Mouse (Mus musculus) thymus, adult 2 months (tissue): ENCODE measurements around the gene Dkkl1.

Experiments used
- CTCF ChIP-seq: fragments of 200-500 bp; IDR thresholded peaks from 2 replicates; pipeline ENCODE4 v1.5.1; 2012; ENCODE audit warnings: mild to moderate bottlenecking, control low read depth, low read length, moderate library complexity, borderline replicate concordance; ENCODE audit not compliant: control insufficient read depth, poor library complexity, insufficient read depth; ENCODE audit errors: extremely low read depth
- POLR2A ChIP-seq: fragments of 200-500 bp; IDR thresholded peaks from 2 replicates; pipeline ENCODE4 v1.6.1; 2012; ENCODE audit warnings: mild to moderate bottlenecking, low read length, control low read depth, moderate library complexity; ENCODE audit not compliant: control insufficient read depth, poor library complexity, insufficient read depth; ENCODE audit errors: extremely low read depth

DNA sequence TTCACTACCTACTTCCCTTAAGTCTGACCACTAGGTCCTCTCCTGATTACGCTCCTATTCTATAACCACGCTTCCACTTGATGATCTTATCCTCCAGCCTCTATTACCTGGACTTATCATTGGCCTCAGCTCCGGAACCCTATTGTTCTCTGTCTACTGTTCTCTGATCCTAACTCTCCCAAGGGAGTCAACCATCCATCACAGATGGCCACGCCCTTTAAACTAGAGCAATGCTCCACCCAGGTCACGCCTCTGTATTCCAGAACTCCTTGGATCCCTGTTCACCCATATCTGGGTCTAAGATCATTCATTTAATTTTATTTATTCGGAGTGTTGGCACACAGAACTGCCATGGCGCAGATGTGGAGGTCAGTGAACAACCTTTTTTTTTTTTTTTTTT, 409 bp upstream of the Dkkl1 start:
- TF ChIP-seq CTCF = no peak
- no peak for TF ChIP-seq POLR2A
